Mouse (Mus musculus) embryonic fibroblast, embryonic 13.5 days (primary cell): ENCODE data around the gene Cnksr1.

Source experiments
- CTCF ChIP-seq: IDR thresholded peaks from 2 replicates; pipeline ENCODE4 v1.5.1; 2011; ENCODE audit warnings: mild to moderate bottlenecking, control low read depth, low read length, moderate library complexity, borderline replicate concordance; ENCODE audit not compliant: insufficient read depth
- POLR2A ChIP-seq: IDR thresholded peaks from 2 replicates; pipeline ENCODE4 v1.6.1; 2011; ENCODE audit warnings: low read depth, mild to moderate bottlenecking, control low read depth, low read length, moderate library complexity

DNA sequence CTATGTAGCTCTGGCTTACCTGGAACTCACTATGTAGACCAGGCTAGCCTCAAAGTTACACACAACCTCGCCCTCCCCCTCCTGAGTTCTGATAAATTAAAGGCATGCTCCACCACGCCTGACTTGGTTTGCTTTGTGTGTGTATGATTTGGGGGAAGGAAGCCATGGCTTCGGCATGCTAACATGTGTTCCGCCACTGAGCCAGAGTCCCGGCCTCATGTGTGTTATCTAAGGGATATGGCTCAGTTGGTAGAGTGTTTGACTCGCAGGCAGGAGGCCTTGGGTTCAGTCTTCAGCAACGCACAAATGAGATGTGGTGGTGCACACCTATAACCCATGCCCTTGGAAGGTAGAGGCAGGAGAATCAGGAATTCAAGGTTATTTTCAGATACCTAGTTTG is 33.8 kb upstream of the Cnksr1 start:
- TF ChIP-seq CTCF (no peak), POLR2A (no peak)
